Mouse (Mus musculus): ENCODE data around the gene Gm20422.

Gene Gm20422

DNA sequence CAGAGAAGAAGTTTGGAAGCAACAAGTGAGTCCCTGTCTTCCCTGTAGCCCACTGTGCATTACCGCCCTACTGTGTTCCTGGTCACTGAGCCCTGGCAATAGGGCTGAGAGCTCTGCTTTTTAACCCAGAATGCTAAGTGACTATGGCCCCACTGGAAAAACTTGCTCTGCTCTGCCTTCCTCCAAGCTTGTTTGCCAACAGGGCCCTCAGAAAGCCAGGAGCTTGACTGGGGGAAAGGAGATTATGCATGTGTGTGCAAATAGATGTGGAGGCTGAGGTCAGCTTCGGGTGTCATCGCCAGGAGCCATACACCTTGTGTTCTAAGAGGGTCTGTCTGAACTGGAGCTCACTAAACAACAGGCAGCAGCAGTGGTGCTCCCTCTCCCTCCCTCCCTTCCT, 19.4 kb upstream of the Gm20422 start:
- peak in 1 of 2 experiments; percentile 27 for DNase-seq (ENCODE audit: low spot score in 2 of 2)

DNA sequence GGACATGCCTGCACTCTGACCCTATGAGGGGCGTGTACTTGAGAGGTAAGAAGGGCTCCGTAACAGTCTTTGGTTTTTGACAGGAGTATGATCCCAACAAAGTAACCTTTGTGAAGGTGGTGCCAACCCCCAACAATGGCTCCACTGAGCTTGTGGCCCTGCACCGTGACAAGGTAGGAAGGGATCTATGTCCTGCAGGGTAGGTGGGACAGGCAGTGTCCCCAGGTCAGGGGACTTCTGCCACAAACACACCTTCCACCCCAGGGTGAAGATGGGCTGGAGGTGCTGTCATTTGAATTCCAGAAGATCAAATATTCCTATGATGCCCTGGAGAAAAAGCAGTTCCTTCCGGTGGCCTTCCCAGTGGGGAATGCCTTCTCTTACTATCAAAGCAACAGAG, 19.0 kb upstream of the Gm20422 start:
- DNase-seq (ENCODE audit: low spot score in 2 of 2): no peak

DNA sequence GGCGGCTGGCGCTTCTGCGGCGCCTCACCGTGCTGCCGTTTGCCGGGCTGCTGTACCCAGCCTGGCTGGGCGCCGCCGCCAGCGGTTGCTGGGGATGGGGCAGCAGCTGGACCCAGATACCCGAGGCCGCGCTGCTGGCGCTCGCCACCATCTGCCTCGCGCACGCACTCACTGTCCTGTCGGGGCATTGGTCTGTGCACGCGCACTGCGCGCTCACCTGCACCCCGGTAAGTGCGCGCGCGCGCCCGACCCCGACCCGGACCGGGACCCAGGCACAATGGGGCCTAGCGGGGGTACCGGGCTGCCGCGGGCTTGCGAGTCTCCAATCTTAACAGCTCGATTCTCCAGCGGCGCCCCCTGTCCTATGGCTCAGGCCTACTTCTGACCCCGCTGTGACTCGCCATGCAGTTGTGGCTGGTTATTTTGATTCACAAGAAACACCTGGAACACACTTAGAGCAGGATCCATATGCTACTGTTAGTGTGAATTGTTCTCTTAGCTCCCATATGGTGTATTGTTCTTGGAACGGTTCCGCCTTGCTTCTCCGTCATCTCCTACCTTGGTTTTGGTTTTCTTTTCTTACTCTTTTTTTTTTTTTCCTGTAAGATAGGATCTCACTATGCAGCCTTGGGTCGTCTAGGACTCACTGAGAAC, 16.9 kb upstream of the Gm20422 start:
- no peak for DNase-seq (ENCODE audit: low spot score in 2 of 2)

DNA sequence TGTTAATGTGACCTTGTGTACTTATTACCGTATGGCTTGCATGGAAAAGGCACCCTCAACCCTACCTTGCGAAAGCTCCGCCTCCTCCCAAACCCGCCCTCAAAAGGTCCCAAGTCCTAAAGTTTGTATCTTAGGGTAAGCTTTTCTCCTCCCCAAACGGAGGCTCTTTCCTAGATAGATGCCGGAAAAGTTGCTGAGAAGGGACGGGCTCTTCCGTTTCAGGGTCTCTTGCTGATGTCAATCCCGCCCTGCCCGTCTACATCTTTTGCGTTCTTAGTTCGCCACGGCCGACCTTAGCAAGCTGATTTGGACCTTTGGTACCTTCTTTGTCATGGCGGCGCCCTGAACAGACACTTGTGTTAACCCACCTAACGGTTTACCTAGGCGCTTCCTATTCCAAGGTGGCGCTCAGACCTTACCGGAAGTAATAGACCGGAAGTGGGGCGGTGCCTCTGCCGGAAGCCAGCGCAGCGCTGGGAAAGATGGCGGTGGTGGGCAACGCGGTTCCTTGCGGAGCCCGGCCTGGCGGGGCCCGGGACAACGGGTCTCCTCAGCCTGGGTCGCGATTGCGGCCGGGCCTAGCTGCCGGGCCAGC, 16.2 kb upstream of the Gm20422 start, which contains the start of the genes Atp13a1 and Zfp866:
Atp13a1 (plus strand) TSS at position 391 of the 595 bp plus-strand sequence.
Zfp866 (minus strand) TSS at position 406 of the 595 bp plus-strand sequence.
- DNase-seq (ENCODE audit: low spot score in 2 of 2): peak; percentile 86 to 89

DNA sequence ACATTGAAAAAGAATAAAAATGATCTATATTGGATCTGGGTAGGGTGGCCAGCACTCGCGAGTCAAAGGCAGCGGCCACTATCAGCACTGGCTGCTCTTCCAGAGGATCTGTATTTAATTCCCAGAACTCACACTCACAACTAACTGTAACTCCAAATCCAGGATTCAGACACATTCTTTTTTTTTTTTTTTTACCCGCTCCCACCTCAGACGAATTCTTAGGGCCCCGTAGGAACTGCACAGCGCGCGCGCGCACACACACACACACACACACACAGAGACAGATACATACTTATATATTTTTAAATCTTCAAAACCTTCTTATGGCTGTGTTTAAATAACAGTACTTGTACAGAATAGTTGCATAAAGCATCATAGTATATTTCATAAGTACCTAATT, 15.7 kb upstream of the Gm20422 start:
- DNase-seq (ENCODE audit: low spot score in 2 of 2): no peak

DNA sequence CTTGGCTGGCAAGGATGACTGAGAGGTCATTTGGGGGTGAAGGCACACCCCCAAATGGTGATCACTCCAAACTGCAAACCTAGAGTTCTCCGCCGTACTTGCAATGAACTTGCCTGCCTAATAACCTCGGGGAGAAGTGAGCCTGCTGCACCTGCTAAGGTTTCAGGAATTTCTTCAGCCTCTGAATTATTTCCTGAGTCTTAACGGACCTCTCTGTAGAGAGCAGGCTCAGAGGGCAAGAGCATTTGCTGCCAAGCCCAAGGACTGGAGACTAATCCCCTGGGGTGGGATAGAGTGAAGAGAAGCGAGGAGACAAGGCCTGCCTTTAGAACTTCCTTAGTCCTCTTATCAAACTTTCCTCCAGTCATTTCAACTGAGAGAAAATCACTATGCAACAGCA, 15.0 kb upstream of the Gm20422 start:
- no peak for DNase-seq (ENCODE audit: low spot score in 2 of 2)

DNA sequence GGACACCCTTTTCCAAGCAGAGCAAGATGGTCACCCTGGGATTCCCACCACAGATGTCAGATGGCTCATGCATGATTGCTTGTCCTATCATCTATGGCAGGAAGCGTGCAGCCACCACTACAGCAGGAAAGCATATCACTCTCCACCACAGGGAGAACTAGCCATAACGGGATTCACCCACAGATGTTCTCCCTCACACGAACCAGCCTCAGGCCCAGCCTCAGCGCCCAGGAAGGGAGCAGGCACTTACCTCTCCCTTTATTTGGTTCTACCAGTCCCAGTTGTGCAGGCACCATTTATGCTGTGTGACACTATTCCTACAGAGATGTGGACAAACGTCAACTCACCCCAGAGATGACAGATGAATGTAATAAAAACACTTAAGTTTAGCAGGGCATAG, 14.4 kb upstream of the Gm20422 start:
- DNase-seq (ENCODE audit: low spot score in 2 of 2): no peak

DNA sequence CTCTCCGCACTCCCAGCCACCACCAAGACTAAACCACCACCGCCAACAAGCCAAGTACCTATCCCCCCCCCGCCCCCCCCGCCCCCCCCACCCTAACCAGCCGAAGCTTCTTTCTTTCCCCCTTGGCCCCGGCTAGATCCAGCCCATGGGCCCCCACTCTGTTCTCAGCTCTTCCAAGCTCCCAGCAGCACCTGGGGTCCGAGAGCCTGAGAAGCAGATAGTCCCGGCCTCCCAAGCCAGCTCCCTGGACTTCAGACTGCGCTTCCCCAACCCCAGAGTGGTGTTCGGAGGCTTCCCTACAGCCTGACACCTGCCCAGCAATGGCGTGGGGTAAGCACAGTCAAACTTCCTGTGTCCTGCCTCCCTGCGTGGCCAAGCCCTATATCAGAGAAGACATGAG, 2.4 kb upstream of the Gm20422 start:
- no peak for DNase-seq (ENCODE audit: low spot score in 2 of 2)

DNA sequence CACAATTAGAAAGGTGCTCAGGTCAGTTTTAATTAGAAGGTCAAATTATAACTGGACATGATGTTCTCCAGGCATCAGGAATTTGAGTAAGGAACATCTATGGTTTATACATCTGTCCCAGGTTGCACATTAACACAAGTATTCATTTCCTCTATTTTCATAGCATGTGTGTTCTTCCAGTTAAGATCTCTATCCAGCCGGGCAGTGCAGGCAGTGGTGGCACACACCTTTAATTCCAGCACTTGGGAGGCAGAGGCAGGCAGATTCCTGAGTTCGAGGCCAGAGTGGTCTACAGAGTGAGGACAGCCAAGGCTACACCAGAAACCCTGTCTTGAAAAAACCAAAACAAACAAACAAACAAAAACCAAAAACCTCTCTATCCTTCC, 456 bp upstream of the Gm20422 start:
- DNase-seq (ENCODE audit: low spot score in 2 of 2): no peak

DNA sequence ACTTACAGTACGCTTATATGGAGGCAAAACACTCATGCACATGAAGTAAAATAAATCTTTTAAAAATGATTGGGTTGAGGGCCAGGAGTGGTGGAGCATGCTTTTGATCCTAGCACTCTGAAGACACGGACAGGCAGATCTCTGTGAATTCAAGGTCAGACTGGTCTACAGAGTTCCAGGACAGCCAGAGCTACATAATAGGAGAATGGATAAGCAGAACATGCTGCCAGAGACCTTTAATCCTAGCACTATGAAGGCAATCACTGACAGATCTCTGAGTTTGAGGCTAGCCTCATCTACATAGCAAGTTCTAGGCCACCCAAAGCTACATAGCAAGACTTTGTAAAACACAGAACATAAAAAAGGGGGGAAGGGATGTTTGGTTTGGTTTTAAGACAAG, 2.6 kb downstream of the Gm20422 start:
- no peak for DNase-seq (ENCODE audit: low spot score in 2 of 2)

DNA sequence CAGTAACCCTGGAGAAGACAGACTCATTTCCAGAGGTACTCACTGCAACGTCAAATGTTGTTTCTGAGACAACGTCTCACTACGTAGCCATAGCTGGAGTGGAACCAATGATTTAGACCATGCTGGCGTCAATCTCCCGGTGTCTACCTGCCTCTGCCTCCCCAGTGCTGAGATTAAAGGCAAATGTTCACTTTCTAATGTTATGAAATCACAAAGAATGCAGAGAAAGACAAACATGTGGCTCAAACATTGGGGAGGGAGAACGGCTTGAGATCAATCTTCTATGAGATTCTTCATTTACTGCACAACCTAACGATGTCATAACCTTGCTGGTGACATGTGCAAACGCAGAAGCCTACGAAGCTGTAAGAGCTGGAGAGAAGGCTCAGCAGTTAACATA, 3.5 kb downstream of the Gm20422 start:
- no peak for DNase-seq (ENCODE audit: low spot score in 2 of 2)

DNA sequence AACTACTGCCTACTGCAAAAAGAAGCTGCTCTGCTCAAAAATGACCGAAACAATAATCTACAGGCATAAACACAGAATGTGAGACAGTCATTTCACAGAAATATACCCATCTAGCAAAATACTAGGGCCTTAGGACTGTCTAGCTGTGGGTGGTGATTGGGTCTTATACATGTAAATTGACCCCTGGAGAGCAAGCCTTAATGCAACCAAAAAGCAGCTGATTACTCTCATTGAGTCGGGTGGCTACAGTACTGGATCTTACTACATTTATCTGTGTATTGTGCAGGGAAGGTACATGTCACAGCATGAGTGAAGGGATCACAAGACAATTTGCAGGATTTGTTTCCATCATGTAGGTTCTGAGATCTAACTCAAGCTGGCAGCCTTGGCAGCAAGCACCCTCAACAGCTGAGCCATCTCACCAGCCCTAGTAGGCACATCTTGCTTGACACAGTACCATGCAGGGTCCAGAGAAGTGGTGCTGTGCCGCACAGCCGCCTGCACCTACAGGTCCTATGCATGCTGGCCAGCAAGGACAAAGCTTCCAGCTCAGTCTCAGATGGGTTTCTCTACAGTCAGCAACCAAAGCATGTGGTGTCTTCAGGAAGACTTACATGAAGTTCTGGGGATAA, 12.8 kb downstream of the Gm20422 start:
- DNase-seq (ENCODE audit: low spot score in 2 of 2): no peak

DNA sequence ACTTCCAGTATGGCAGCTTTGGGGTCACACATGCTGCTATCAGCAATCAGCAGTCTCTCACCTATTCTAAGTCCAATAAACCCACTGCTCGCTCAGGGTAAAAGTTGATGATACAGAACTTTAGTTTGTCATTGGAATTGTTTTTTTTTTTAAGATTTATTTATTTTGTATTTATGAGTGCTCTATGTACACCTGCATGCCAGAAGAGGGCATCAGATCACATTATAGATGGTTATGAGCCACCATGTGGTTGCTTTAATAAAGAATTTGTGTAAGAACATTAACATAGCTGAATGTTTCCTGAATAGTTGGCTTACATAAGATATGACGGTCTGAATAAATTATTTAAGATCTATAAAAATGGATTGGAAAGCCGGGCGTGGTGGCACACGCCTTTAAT, 16.4 kb downstream of the Gm20422 start:
- no peak for DNase-seq (ENCODE audit: low spot score in 2 of 2)

DNA sequence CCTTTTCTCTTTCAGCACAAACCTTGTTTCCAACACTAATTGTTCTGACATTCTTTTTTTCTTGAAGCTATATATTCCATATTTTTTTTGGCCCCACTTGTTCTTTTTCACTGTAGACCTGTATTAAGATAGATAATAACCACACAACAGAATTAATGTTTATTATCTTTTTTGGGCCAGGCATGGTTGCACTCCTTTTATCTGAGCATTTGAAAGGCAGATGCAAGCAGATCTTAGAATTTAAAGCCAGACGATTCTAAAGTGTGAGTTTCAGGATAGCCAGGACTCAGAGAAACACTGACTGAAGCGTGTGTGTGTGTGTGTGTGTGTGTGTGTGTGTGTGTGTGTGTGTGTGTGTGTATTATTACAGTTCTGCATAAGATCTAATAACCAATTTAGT, 22.2 kb downstream of the Gm20422 start:
- no peak for DNase-seq (ENCODE audit: low spot score in 2 of 2)

DNA sequence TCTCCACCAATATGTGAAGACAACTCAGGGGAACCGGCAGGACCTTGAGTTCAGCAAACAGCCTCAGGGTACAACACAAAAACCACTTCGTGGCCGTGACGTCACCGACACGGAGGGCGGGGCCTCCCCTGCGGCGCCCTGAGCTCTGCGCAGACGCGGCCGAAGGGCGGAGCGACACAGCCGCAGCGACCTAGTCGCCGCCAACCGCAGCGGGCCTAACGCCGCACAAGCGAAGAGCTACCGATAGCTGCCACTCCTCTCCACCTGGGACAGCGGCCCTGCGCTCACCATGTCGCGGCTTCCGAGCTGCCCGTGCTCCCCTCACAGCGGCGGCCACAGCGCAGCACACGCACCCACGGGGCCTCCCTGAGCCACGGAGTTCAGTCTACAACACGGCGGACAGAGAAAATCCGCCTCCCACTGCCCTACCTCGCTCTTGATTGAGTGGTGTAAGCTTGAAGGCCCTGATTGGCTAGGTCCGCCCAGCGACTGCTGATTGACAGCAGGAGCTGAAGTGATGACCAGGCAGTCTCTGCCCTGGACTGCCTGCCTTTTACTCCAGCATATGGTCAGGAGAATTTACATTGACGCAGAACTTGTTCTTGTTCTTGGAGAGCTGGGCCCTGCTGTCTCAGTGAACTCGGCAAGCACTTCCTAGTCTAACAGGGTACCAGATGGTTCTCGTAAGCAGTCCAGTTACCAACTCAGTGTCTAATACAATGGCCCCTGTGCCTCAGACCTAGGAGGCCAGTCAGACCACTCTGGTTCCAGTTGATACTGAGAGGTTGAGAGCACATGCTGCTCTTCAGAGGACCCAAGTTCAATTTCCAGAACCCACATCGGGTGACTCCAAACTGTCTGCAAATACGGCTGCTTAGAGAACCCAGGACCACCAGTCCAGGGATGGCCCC, 24.9 kb downstream of the Gm20422 start, which contains the start of gene Zfp963:
Zfp963 (minus strand) TSS at position 427 of the 911 bp plus-strand sequence.
- peak; percentile 92 to 94 for DNase-seq (ENCODE audit: low spot score in 2 of 2)

DNA sequence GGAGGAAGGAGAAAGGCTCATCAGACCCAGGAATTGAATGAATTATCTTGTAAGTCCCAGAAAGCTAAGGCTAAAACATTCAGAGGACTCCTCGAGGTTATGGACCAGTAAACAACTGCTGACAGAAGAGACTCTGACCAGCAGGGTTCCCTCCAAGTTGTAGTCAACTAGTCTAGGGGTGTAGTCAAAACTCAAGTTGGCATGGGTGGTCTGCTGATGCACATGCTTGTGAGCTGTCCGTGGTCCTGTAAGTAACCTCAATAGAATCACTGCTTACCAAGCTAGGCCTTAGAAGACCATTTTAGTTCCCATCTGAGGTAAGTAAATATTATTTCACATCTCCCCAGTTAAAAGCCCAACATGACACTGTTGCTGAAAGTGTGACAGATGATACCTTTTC, 33.5 kb downstream of the Gm20422 start:
- no peak for DNase-seq (ENCODE audit: low spot score in 2 of 2)

DNA sequence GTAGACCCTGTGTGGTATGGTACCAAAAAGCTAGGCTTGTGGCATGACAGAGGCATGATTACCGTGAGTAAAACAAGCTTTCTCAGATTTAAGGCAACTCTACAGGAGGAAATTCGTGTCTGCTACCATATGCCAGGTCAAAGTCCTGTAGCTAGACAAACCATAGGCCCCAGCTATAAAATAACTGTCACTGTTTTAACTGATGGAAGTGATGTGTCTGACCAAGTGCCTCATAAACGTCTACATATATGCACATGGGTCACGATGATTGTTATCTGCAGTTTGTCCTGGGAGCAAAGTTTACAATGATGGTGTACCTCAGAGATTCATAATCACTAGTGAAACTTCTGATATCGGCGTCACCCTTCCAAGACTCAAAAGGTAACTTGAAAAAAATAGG, 33.9 kb downstream of the Gm20422 start:
- no peak for DNase-seq (ENCODE audit: low spot score in 2 of 2)

DNA sequence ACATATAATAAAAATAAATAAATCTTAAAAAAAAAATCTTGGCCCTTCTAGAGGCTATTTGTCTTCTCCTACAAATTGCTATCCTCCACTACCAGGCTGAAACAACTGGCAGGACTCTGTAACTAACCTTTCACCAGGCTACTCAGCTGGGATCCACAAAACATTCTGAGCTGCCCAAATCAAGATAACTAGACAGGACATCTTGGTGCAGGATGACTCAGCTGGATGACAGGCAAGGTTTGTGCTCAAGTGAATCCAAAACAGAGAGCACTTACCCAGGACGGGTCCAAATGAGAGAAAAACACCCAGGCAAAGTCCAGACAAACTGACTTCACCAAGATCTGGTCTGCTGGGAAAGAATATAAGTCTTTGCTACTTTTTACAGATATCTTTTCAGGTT, 39.2 kb downstream of the Gm20422 start:
- no peak for DNase-seq (ENCODE audit: low spot score in 2 of 2)

DNA sequence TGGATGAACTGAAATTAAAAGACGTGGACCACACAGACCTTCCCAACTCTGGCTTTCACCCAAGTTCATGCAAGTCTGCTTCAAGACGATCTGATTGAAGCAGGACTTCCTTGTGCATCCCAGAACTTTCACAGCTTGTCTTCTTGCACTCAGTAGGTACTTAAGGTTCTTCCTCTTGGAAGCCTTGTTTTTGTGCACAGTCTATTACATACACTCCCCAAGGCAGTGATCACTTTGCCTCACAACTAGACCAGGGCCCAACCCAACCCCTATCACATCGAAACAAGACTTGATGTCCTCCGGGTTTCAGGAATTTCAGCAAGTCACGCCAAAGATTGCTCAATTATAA, 57.5 kb downstream of the Gm20422 start:
- no peak for DNase-seq (ENCODE audit: low spot score in 2 of 2)

DNA sequence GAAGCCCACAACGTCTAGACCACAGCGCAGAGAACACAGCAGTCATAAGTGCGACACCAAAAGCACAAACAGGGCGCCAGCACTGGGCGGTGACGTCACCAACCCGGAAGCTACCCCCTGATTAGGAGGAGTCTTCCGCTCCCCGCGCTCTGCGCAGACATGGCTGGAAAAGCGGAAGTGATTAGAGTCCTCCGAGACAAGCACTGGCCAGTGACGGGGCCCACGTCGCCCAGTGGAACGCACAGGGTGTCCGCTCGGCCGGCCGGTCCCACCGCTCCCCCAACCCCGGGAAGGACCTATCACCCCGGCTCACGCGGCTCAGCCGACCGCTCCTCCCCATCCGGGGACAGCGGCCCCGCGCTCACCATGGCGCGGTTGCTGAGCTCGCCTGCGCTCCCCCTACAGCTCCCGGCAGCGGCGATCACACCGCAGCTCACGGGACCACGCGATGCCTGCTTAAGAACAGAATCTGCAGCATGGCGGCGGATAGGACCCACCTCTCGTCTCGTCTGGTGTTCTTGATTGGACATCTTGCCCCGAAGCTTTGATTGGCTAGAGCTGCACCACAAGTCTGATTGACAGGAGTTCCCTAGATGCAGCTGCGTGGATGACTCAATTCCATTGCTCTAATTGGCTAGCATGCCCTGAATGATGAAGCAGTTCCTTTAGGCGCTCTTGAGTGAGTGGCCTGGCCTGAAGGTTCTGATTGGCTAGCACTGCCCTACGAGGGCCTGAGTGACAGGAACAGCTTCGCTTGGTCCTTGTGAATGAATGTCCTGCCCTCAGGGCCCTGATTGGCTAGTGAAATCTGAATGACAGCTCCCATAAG, 58.1 kb downstream of the Gm20422 start:
- peak; percentile 85 to 93 for DNase-seq (ENCODE audit: low spot score in 2 of 2)

DNA sequence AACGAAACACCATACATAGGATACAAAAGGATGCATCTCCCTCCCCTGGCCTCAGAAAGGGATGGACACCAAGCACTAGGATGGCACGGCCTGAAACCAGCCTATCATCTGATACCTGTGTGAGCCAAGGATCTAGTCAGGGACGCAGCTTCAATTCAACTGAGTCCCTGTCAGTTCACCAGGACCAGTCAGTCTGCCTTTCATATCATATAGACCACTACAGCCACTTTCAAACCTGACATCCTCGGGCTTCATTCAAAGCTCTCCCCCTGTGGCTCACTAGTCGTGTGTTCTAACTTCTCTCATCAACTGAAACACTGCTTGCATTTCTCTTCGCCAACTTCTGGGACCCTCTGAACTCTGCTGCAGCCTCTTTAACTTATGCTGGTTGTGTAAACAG, 59.3 kb downstream of the Gm20422 start:
- no peak for DNase-seq (ENCODE audit: low spot score in 2 of 2)
